Mouse (Mus musculus) neutrophil, adult 5-6 weeks (primary cell): Measurements from ENCODE around the gene Irak1. TPM values are rescaled to one million over a fixed set of nuclear protein-coding genes. Genes with fewer than 3 reads are reported as not detected.
A peak's percentile ranks its signal among the peaks of the same experiment; 100 is the strongest.

Source experiments
- ATAC-seq: fragments of 151-379, 151-347 bp; 2 replicates; pipeline ENCODE4 v1.8.0; 2017; ENCODE audit warnings: mild to moderate bottlenecking, moderate TSS enrichment; ENCODE audit not compliant: insufficient number of reproducible peaks, poor library complexity, low FRiP score, severe bottlenecking; ENCODE audit errors: extremely low read depth
- total RNA-seq: library from RNA; stranded (forward); fragments of 200-1000 nt; gene quantifications from 2 replicates; pipeline ENCODE4 v1.2.3, GENCODE M21; 2017

Gene Irak1
- total RNA-seq, 1 experiment from 2014 or later, result 79.5 TPM

- peak; percentile 70 for ATAC-seq
These were observed 56.3 kb downstream of the Irak1 start for GRCm38 (mm10) chrX:73967177-73968075.

DNA sequence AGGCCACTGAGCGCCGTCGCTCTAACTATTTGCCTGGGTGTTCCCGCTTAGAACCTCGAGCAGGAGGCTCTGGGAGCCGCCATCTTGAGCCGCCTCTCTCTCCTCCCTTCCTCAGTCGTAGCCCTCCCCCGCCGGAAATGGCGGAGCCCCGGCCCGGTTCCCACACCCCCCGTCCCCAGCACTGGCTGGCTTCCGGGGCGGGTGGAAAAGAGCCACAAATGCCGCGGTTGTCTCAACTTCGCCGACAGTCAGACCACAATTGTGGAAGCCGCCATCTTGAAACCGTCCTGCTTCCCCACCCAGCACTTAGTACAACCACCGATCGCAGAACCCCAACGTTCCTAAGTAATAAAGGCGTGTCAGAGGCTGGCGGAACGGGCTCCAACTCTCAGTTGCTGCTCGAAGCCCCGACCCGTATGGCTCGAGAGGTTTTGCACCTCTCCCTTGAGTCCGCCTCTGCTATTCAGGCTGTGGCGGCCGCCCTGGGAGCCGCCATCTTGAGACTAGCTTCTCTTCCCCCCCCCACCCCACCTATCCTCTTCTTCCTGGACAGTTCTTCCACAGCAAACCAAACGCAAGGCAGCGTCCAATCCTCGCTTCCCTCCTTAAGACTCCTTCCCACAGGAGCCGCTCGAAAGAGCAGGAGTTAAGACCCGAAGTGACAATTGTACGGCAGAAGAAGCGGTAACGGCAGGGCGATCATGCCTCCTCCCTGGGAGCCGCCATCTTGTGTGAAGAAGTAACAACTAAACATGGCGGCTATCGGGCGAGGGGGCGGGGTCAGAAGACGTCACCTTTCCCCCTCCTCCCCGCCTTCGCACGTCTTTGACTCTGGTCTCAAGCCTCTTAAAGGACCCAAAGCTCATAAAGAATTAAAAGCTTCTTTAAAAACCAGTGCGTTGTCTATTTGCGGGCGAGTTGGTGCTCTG is 57.2 kb downstream of the Irak1 start, which contains the start of gene Hcfc1:
Gene Hcfc1 (minus strand): TSS at position 110 of the 929 bp plus-strand sequence.
- ATAC-seq, result peak; percentile 75

DNA sequence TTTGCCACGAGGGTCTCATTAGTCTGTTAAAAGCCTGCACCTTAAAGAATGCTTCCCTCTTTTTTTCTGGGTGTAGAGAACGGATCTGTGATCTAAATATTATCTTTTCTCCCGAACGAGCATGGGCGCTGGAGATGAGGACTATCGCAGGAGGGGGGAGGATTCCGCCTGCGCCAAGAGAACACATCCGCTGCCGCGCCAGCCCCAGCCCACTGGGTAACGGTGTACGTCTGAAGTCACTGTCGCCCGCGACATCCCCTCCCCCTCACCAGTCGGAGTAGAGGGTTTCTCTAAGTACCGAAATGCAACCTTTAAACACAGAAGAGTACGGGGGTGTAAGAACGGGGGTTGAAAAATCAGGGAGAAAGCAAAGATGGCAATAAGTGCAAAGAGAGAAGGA is 58.4 kb downstream of the Irak1 start:
- ATAC-seq, result no peak

GRCm38 (mm10) chrX:73964363-73964762 is 59.4 kb downstream of the Irak1 start:
- no peak for ATAC-seq

Other genes with a start within 250 kb of the Irak1 start
- 117 and 120 TPM in 2 replicates for gene Srpk3, start 249.5 kb downstream of the Irak1 start, total RNA-seq
- gene Idh3g, start 237.0 kb downstream of the Irak1 start, total RNA-seq, result 138 and 153 TPM in 2 replicates
- 73.1 and 84.8 TPM in 2 replicates for gene Ssr4, start 236.9 kb downstream of the Irak1 start, total RNA-seq
- 0.61 and 0.93 TPM in 2 replicates for gene Pdzd4, start 198.9 kb downstream of the Irak1 start, total RNA-seq
- gene Avpr2, start 131.8 kb downstream of the Irak1 start, total RNA-seq, result 2.4 and 2.6 TPM in 2 replicates
- gene L1cam, start 127.8 kb downstream of the Irak1 start, total RNA-seq, result 20.3 and 22.2 TPM in 2 replicates
- 358 and 362 TPM in 2 replicates for gene Arhgap4, start 102.0 kb downstream of the Irak1 start, total RNA-seq
- 46.7 TPM in 2 replicates for gene Naa10, start 102.0 kb downstream of the Irak1 start, total RNA-seq
- 6.5 and 7.0 TPM in 2 replicates for gene Renbp, start 93.1 kb downstream of the Irak1 start, total RNA-seq
- 41.7 and 41.9 TPM in 2 replicates for gene Hcfc1, start 57.6 kb downstream of the Irak1 start, total RNA-seq
- gene Opn1mw, start 103.5 kb upstream of the Irak1 start, total RNA-seq, result not detected in 2 replicates
- 27.6 and 28.6 TPM in 2 replicates for gene Mecp2, start 111.4 kb upstream of the Irak1 start, total RNA-seq
- gene Tex28, start 143.9 kb upstream of the Irak1 start, total RNA-seq, result not detected in 2 replicates
- gene Tktl1, start 153.3 kb upstream of the Irak1 start, total RNA-seq, result 0.35 and 0.49 TPM in 2 replicates
- 1,056 and 1,114 TPM in 2 replicates for gene Flna, start 225.9 kb upstream of the Irak1 start, total RNA-seq
- 61.5 and 63.0 TPM in 2 replicates for gene Emd, start 230.8 kb upstream of the Irak1 start, total RNA-seq
- 816 and 927 TPM in 2 replicates for gene Rpl10, start 246.9 kb upstream of the Irak1 start, total RNA-seq